Mouse (Mus musculus): ENCODE measurements at regions not wholly inside any gene's neighbourhood (a gene's known extent, or its start where the extent isn't known, plus 50 kb on each side); places are given as distances from the start of the nearest gene placed in this dataset.
A peak's percentile ranks its signal among the peaks of the same experiment; 100 is the strongest.

DNA sequence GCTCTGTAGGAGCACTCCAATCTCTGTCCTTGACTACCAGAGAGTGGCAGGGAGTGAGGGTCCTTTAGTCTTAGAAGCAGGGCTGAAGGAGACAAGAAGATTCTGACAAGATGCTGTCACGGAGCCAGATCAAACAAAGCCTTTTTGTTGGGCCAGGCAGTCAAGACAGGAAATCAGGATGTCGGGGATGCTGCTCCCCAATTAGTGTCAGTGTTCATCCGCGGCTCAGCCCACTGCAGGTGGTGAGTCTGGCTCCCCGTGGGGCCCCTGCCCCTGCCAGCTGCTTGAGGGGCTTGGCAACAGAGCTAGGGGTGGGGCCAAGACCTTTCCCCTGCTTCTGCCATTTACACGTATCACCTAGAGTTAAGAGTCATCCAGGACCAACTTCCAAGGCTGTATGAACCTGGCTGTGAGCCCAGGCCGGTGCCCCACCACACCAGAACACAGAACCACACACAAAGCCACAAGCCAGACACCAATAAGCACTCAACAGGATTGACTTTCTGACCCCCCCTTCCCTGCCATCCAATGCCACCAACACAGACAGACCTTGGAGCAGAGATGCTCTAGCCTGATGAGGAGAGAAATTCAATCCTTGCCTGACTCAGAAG lies 137.5 kb downstream of the Cct6b start:
- DNase-seq (ENCODE audit: low spot score): no peak
- Histone ChIP-seq H3K9ac (replicated peaks; ENCODE audit: low read depth) (no peak overlapping the region), H3K4me3 (ENCODE audit: low read depth, low read length) (no peak overlapping the region), H3K4me2 (replicated peaks; ENCODE audit: low read depth, low read length) (no peak overlapping the region), H3K27ac (ENCODE audit: low read length) (no peak overlapping the region), H3K27me3 (replicated peaks; ENCODE audit: insufficient read depth, low read length) (no peaks in the 10 kb centered on the region), H3K36me3 (ENCODE audit: insufficient read depth, low read length) (no peaks in the 10 kb centered on the region), H3K4me1 (ENCODE audit: insufficient read depth, low read depth, low read length) (no peaks in the 10 kb centered on the region), H3K9me3 (ENCODE audit: low read length) (no peaks in the 10 kb centered on the region)
- 39% methylated on average over 7 of the region's 7 CpGs for WGBS
- no peak for ATAC-seq
- no peak for TF ChIP-seq CTCF (IDR thresholded peaks at IDR 0.05)
- no peak for TF ChIP-seq EP300 (IDR thresholded peaks at IDR 0.05)

DNA sequence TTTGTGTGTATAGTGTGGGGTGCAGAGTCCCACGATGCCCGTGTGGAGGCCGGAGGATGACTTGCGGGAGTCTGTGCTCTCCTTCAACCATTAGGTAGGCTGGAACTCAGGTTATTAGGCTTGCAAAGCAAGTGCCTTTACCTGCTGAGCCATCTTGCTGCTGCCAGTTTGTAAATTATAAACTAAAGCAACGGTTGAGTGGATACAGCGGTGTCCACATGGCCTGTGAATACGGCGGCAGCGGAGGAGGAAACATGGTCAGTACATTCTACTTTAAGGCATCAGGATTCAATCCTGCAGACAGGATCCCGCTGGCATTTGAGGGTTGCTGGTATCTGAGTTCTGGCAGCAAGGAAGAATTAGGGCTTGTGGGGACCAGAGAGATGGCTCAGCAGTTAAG lies 143.1 kb downstream of the Cct6b start:
- DNase-seq (ENCODE audit: low spot score) (no peak), ATAC-seq (no peak)
- Histone ChIP-seq H3K9me3 (ENCODE audit: low read length) (no peaks in the 10 kb centered on the region), H3K4me2 (replicated peaks; ENCODE audit: low read depth, low read length) (no peak overlapping the region), H3K36me3 (ENCODE audit: insufficient read depth, low read length) (no peaks in the 10 kb centered on the region), H3K27ac (ENCODE audit: low read length) (no peak overlapping the region), H3K27me3 (replicated peaks; ENCODE audit: insufficient read depth, low read length) (no peaks in the 10 kb centered on the region), H3K4me3 (ENCODE audit: low read depth, low read length) (no peak overlapping the region), H3K4me1 (ENCODE audit: insufficient read depth, low read depth, low read length) (no peaks in the 10 kb centered on the region), H3K9ac (replicated peaks; ENCODE audit: low read depth) (no peak overlapping the region)
- TF ChIP-seq EP300 (IDR thresholded peaks at IDR 0.05): no peak
- TF ChIP-seq CTCF (IDR thresholded peaks at IDR 0.05): no peak
- WGBS: 90% methylated on average over 10 of the region's 10 CpGs

GRCm38 (mm10) chr11:82619418-82619817 lies 144.7 kb downstream of the Cct6b start:
- WGBS: 59% methylated on average over 2 of the region's 2 CpGs
- no peaks in the 10 kb centered on the region for H3K36me3 ChIP-seq (ENCODE audit: insufficient read depth, low read length)
- no peak for DNase-seq (ENCODE audit: low spot score)
- no peak for ATAC-seq
- H3K4me2 ChIP-seq (replicated peaks; ENCODE audit: low read depth, low read length): no peak overlapping the region
- no peaks in the 10 kb centered on the region for H3K9me3 ChIP-seq (ENCODE audit: low read length)
- H3K4me1 ChIP-seq (ENCODE audit: insufficient read depth, low read depth, low read length): no peaks in the 10 kb centered on the region
- H3K27ac ChIP-seq (ENCODE audit: low read length): no peak overlapping the region
- H3K27me3 ChIP-seq (replicated peaks; ENCODE audit: insufficient read depth, low read length): no peaks in the 10 kb centered on the region
- no peak overlapping the region for H3K4me3 ChIP-seq (ENCODE audit: low read depth, low read length)
- no peak overlapping the region for H3K9ac ChIP-seq (replicated peaks; ENCODE audit: low read depth)
- TF ChIP-seq EP300 (IDR thresholded peaks at IDR 0.05) (no peak), CTCF (IDR thresholded peaks at IDR 0.05) (peak; percentile 34)

DNA sequence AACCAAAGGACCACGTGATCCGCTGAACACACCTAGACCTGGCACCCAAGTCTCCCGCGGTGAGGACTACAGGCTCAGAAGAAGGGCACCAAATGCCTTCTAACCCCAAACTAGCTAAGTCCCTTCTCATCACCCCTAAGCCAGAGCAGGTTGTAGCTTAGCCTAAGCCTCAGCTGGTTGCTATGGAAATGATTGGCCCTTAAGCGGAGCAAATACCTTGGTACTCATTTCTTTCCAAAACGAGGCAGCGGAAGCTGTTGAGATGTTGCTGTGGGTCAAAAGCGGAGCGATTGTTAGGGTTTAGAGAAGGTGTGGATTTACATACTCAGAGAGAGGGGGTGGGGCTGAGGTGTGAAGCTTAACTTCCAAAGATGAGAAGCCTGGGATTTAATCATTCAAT lies 145.7 kb downstream of the Cct6b start:
- Histone ChIP-seq H3K4me2 (replicated peaks; ENCODE audit: low read depth, low read length) (peak overlapping the region; percentile 34), H3K27ac (ENCODE audit: low read length) (no peak overlapping the region), H3K4me1 (ENCODE audit: insufficient read depth, low read depth, low read length) (no peaks in the 10 kb centered on the region), H3K9ac (replicated peaks; ENCODE audit: low read depth) (no peak overlapping the region), H3K4me3 (ENCODE audit: low read depth, low read length) (0 out of 2 replicates have a peak overlapping the region, but pooled peaks have one; percentile 1), H3K36me3 (ENCODE audit: insufficient read depth, low read length) (no peaks in the 10 kb centered on the region), H3K27me3 (replicated peaks; ENCODE audit: insufficient read depth, low read length) (no peaks in the 10 kb centered on the region), H3K9me3 (ENCODE audit: low read length) (no peaks in the 10 kb centered on the region)
- 1% methylated on average over 9 of the region's 9 CpGs for WGBS
- ATAC-seq (peak; percentile 21; the same call in 1 of the 2 replicates), DNase-seq (ENCODE audit: low spot score) (peak; percentile 34)
- TF ChIP-seq EP300 (IDR thresholded peaks at IDR 0.05) (no peak), CTCF (IDR thresholded peaks at IDR 0.05) (no peak)

DNA sequence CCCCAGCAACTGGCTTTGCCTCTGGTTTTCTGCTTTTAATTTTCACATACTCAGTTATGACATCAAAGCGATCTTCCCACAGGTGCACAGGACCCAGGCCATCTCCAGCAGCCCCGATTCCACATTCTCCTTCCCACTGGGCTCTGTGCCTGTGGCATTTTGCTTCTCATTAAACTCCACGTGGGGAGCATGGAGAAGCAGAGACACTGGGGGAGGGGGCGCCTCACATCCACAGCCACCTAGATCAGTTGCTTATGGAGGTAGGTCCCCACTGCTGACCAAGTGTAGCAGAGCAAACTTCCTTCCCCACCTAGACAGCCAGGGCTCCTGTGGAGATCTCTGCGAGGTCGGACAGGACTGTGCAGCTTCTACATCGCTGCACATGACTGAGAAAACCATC lies 147.3 kb downstream of the Cct6b start:
- Histone ChIP-seq H3K4me1 (ENCODE audit: insufficient read depth, low read depth, low read length) (no peaks in the 10 kb centered on the region), H3K27ac (ENCODE audit: low read length) (no peak overlapping the region), H3K27me3 (replicated peaks; ENCODE audit: insufficient read depth, low read length) (no peaks in the 10 kb centered on the region), H3K36me3 (ENCODE audit: insufficient read depth, low read length) (no peaks in the 10 kb centered on the region), H3K4me3 (ENCODE audit: low read depth, low read length) (no peak overlapping the region), H3K9me3 (ENCODE audit: low read length) (no peaks in the 10 kb centered on the region), H3K9ac (replicated peaks; ENCODE audit: low read depth) (no peak overlapping the region), H3K4me2 (replicated peaks; ENCODE audit: low read depth, low read length) (no peak overlapping the region)
- TF ChIP-seq CTCF (IDR thresholded peaks at IDR 0.05) (no peak), EP300 (IDR thresholded peaks at IDR 0.05) (no peak)
- ATAC-seq (no peak), DNase-seq (ENCODE audit: low spot score) (no peak)
- 50% methylated on average over 7 of the region's 7 CpGs for WGBS

DNA sequence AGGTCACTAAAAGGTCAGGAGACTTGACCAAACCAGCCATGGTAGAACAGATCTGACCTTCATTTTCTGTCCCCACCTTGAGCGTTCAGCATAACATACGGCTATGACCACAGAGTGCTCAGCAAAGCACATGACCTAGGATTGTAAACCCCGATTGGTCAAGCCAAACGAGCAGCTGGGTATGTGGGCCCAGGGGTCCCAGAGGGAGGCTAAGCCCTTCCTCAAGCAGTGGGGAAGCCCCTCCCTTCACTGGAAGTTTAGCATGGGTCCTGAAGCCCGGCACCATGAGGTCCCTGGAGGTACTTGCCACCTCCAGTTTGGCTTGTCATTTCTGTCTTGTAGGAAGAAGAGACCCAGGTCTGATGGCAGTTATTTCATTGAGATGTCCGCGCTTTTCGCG lies 149.8 kb downstream of the Cct6b start:
- H3K4me2 ChIP-seq (replicated peaks; ENCODE audit: low read depth, low read length): no peak overlapping the region
- H3K4me1 ChIP-seq (ENCODE audit: insufficient read depth, low read depth, low read length): no peaks in the 10 kb centered on the region
- H3K9ac ChIP-seq (replicated peaks; ENCODE audit: low read depth): no peak overlapping the region
- TF ChIP-seq EP300 (IDR thresholded peaks at IDR 0.05) (no peak), CTCF (IDR thresholded peaks at IDR 0.05) (no peak)
- no peaks in the 10 kb centered on the region for H3K9me3 ChIP-seq (ENCODE audit: low read length)
- H3K27ac ChIP-seq (ENCODE audit: low read length): no peak overlapping the region
- ATAC-seq: no peak
- DNase-seq (ENCODE audit: low spot score): no peak
- 81% methylated on average over 9 of the region's 9 CpGs for WGBS
- H3K4me3 ChIP-seq (ENCODE audit: low read depth, low read length): no peak overlapping the region
- H3K36me3 ChIP-seq (ENCODE audit: insufficient read depth, low read length): no peaks in the 10 kb centered on the region
- H3K27me3 ChIP-seq (replicated peaks; ENCODE audit: insufficient read depth, low read length): no peaks in the 10 kb centered on the region

DNA sequence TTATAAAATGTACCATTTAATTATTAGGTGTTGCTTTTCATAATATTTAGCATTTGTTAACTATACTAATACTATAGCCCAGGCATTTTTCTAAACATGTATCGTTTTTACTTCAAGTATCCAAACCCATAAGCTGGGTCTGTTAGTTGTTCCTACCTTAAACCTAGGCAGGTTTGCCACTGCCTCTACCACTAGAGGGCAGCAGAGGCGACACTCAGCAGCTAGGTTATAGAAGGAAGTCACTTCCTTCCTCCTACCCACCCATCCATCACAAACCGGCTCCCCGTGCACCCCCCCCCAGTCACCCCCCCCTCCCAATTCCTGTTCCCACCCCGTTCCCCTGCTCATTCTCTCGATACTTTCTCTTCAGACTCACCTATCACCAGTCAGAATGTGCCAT lies 150.6 kb downstream of the Cct6b start:
- Histone ChIP-seq H3K4me2 (replicated peaks; ENCODE audit: low read depth, low read length) (no peak overlapping the region), H3K4me1 (ENCODE audit: insufficient read depth, low read depth, low read length) (no peaks in the 10 kb centered on the region), H3K27ac (ENCODE audit: low read length) (no peak overlapping the region), H3K9me3 (ENCODE audit: low read length) (no peaks in the 10 kb centered on the region), H3K4me3 (ENCODE audit: low read depth, low read length) (no peak overlapping the region), H3K27me3 (replicated peaks; ENCODE audit: insufficient read depth, low read length) (no peaks in the 10 kb centered on the region), H3K36me3 (ENCODE audit: insufficient read depth, low read length) (no peaks in the 10 kb centered on the region), H3K9ac (replicated peaks; ENCODE audit: low read depth) (no peak overlapping the region)
- DNase-seq (ENCODE audit: low spot score) (peak; percentile 55), ATAC-seq (peak; percentile 35; the same call in 1 of the 2 replicates)
- TF ChIP-seq EP300 (IDR thresholded peaks at IDR 0.05) (no peak), CTCF (IDR thresholded peaks at IDR 0.05) (peak; percentile 83)
- 17% methylated on average over 6 of the region's 6 CpGs for WGBS

Measured in lung, postnatal 0 days (tissue).